Mouse (Mus musculus) liver, embryonic 15.5 days (tissue): ENCODE results near the gene Cacna1g. TPM values are rescaled to one million over a fixed set of nuclear protein-coding genes. Genes with fewer than 3 reads are reported as not detected.

ENCODE experiments used
- ATAC-seq: fragments of 200-750 bp; cut with Nextera tagmentation; 2 replicates; pipeline ENCODE4 v1.8.0; 2017; ENCODE audit warnings: moderate number of reproducible peaks, mild to moderate bottlenecking, moderate library complexity; ENCODE audit not compliant: insufficient read depth
- H3K27ac ChIP-seq: fragments of 300-500 bp; sonication (generic); replicated peaks from 2 replicates; pipeline ENCODE4 v1.5.1; 2015; ENCODE audit warnings: mild to moderate bottlenecking, inconsistent platforms
- H3K27me3 ChIP-seq: fragments of 300-500 bp; sonication (generic); 2 replicates; pipeline ENCODE4 v1.6.1; 2015; ENCODE audit warnings: mild to moderate bottlenecking, inconsistent platforms
- H3K36me3 ChIP-seq: fragments of 300-500 bp; sonication (generic); replicated peaks from 2 replicates; pipeline ENCODE4 v1.6.1; 2015; ENCODE audit warnings: moderate library complexity, mild to moderate bottlenecking, inconsistent platforms
- H3K4me1 ChIP-seq: fragments of 300-500 bp; sonication (generic); replicated peaks from 2 replicates; pipeline ENCODE4 v1.6.1; 2015; ENCODE audit warnings: inconsistent platforms
- H3K4me2 ChIP-seq: fragments of 300-500 bp; sonication (generic); 2 replicates; pipeline ENCODE4 v1.6.1; 2015; ENCODE audit warnings: moderate library complexity, mild to moderate bottlenecking, inconsistent platforms
- H3K4me3 ChIP-seq: fragments of 300-500 bp; sonication (generic); replicated peaks from 2 replicates; pipeline ENCODE4 v1.5.1; 2015; ENCODE audit warnings: mild to moderate bottlenecking, inconsistent platforms
- H3K9ac ChIP-seq: fragments of 300-500 bp; sonication (generic); 2 replicates; pipeline ENCODE4 v1.6.1; 2015; ENCODE audit warnings: moderate library complexity, mild to moderate bottlenecking, inconsistent platforms
- H3K9me3 ChIP-seq: fragments of 300-500 bp; sonication (generic); replicated peaks from 2 replicates; pipeline ENCODE4 v1.6.1; 2016; ENCODE audit warnings: inconsistent platforms
- WGBS: fragments of 180-500 bp; shearing (Covaris S2); methylation state at CpG from one replicate; pipeline ENCODE4 v1.1.7; 2015; ENCODE audit warnings: mixed read lengths; ENCODE audit not compliant: insufficient replicate concordance; 5-methylcytosine and 5-hydroxymethylcytosine counted together
- polyA plus RNA-seq: library from polyadenylated mRNA; unstranded; fragments of >200 nt; fragmentation: Nextera tagmentation; extraction: Ambion mirVana; gene quantifications from 2 replicates; pipeline ENCODE4 v1.2.1, GENCODE M21; 2015

The Cacna1g gene
- polyA plus RNA-seq, 1 experiment from 2014 or later, result 2.3 TPM

DNA sequence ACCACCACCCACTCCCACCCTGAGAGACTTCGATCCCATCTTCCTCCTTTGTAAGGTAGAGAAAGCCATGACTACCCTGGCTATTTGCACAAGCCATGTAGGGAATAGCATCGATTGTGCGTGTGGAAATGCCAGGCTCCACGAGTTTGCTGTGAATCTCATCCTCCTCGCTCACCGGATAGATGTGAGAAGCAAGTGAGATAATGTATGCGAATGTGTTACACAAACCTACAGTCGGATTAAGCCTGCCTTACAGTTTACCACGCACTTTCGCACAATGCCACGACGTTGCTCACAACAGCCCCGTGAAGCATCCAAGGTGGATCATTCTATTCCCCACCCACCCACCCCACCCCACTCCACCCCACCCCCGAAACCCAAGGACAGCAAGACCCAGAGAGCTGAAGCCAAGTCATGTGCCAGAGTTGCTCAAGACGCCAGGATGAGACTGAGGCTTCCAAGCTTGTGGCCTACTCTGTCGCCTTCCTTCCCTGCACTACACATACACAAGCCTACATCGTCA is 7.6 kb downstream of the Cacna1g start:
- Histone ChIP-seq H3K36me3 (no peaks in the 10 kb centered on the region), H3K9me3 (no peaks in the 10 kb centered on the region), H3K4me2 (no peak overlapping the region), H3K27me3 (peaks cover 66% of the 10 kb centered on the region), H3K9ac (no peak overlapping the region), H3K27ac (no peak overlapping the region), H3K4me3 (no peak overlapping the region), H3K4me1 (peaks cover 5% of the 10 kb centered on the region; the same call in 1 of the 2 replicates)
- ATAC-seq, result no peak
- WGBS, result 72% methylated on average over 17 of the region's 17 CpGs

DNA sequence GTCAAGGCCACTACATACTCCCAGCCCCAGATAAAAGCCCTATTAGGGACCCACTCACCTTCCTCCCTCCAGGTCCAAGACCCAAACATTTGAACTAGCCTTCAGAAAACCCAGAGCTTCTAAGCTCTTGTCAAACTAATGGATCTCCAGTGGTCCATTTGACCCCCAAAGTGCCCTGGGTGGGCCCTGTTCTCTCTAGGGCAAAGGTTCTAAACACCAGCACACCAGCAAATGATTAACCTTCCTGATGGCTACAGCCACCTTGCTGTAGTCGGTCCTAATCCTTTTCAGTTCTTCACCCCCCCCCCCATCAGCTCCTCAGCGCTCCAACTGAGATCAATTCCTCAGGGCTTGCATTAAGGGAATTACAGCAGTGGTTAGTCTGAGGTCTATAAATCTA is 9.8 kb downstream of the Cacna1g start:
- Histone ChIP-seq H3K4me2 (no peak overlapping the region), H3K9me3 (no peaks in the 10 kb centered on the region), H3K9ac (no peak overlapping the region), H3K36me3 (no peaks in the 10 kb centered on the region), H3K4me3 (no peak overlapping the region), H3K27ac (no peak overlapping the region), H3K4me1 (peaks cover 5% of the 10 kb centered on the region; the same call in 1 of the 2 replicates), H3K27me3 (peaks cover 65% of the 10 kb centered on the region)
- no peak for ATAC-seq
- WGBS, result 56% methylated on average over 2 of the region's 2 CpGs

DNA sequence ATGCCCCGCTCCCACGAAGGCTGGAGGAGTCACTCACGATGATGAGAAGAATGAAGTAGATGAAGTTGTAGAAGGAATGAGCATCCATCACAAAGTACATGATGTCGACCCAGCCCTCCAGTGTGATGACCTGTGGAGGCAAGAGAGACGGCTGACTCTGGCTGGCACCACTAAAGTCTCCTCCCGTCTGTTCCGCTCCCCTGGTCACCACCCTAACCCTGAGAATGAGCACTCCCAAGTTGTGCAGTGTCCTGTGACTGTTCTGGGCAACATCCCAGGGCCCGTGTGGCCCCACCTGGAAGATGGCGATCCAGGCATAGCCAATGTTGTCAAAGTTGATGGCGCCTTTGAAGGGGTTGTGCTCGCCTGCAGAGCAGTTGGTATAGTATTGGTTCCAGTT is 12.1 kb downstream of the Cacna1g start:
- Histone ChIP-seq H3K4me2 (no peak overlapping the region), H3K27me3 (peaks cover 49% of the 10 kb centered on the region), H3K9me3 (no peaks in the 10 kb centered on the region), H3K4me3 (no peak overlapping the region), H3K4me1 (peaks cover 22% of the 10 kb centered on the region), H3K9ac (no peak overlapping the region), H3K36me3 (no peaks in the 10 kb centered on the region), H3K27ac (no peak overlapping the region)
- 75% methylated on average over 11 of the region's 11 CpGs for WGBS
- ATAC-seq, result no peak

DNA sequence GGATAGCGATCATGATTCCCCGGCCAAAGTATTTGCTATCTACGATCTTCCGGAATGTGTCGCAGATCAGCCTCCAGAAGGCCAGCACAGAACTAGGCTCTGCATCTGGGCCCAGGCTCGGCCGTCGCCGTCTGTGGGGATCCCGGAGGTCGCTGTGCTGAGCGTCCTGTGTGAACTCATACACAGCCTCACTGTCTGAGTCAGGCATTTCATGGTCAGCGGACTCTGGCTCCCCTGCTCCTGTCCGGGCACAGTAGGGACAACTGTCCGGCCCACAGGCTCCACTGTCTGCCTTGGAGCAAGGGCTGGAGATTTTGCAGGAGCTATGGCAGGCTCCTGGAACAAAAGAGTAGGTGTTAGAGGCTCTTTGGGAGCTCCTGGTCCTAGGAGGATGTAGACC is 17.0 kb downstream of the Cacna1g start:
- peaks cover 46% of the 10 kb centered on the region for H3K4me1 ChIP-seq
- H3K9ac ChIP-seq, result no peak overlapping the region
- no peak overlapping the region for H3K4me3 ChIP-seq
- H3K4me2 ChIP-seq, result peak overlapping the region; percentile 68
- H3K27ac ChIP-seq, result peak overlapping the region; percentile 87
- WGBS, result 76% methylated on average over 15 of the region's 15 CpGs
- no peaks in the 10 kb centered on the region for H3K36me3 ChIP-seq
- H3K27me3 ChIP-seq, result peaks cover 41% of the 10 kb centered on the region
- no peak for ATAC-seq
- no peaks in the 10 kb centered on the region for H3K9me3 ChIP-seq

- Histone ChIP-seq H3K27ac (peak overlapping the region; percentile 87), H3K36me3 (no peaks in the 10 kb centered on the region), H3K27me3 (peaks cover 38% of the 10 kb centered on the region), H3K9ac (peak overlapping the region; percentile 56; the same call in 1 of the 2 replicates), H3K4me2 (peak overlapping the region; percentile 68), H3K4me1 (peaks cover 46% of the 10 kb centered on the region), H3K9me3 (no peaks in the 10 kb centered on the region), H3K4me3 (peak overlapping the region; percentile 55)
- 33% methylated on average over 3 of the region's 3 CpGs for WGBS
- ATAC-seq, result peak; percentile 95
These were observed 17.7 kb downstream of the Cacna1g start for GRCm38 (mm10) chr11:94456347-94456746.

DNA sequence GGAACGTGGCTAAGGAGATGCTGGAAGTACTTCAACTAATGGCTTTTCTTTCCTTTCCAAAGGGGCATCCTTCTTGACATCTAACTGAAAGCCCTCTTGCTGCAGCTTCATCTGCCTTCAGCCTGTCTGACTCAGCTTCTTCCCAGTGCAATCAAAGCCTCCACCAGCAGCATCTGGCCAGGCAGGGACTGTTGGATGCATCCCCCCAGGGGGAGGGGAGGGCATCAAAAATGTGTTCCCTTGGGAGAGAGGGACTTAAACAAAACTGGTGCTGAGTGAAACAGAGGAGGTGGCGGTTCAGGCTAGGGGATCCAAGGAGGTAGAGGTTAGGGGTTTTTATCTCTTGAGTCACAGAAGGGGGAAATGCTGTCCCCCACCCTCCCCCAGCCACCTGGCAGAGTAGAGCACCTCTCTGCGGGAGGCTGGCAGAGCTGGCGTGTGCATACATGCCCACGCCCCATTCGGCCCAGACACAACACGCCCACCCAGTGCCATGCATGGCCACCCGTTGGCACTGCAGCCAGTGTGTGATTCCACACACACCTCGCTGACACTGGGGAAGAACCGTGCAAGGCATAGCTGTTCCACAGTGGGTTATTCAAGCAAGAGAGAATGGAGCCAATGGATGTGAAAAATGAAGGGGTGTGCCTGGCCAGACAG is 18.7 kb downstream of the Cacna1g start:
- H3K4me2 ChIP-seq, result peak overlapping the region; percentile 68
- ATAC-seq, result peak; percentile 53
- H3K27ac ChIP-seq, result peak overlapping the region; percentile 87
- peak overlapping the region; percentile 55 for H3K4me3 ChIP-seq
- H3K9me3 ChIP-seq, result no peaks in the 10 kb centered on the region
- peaks cover 46% of the 10 kb centered on the region for H3K4me1 ChIP-seq
- H3K9ac ChIP-seq, result peak overlapping the region; percentile 56; the same call in 1 of the 2 replicates
- 45% methylated on average over 10 of the region's 10 CpGs for WGBS
- H3K36me3 ChIP-seq, result no peaks in the 10 kb centered on the region
- H3K27me3 ChIP-seq, result peaks cover 37% of the 10 kb centered on the region

DNA sequence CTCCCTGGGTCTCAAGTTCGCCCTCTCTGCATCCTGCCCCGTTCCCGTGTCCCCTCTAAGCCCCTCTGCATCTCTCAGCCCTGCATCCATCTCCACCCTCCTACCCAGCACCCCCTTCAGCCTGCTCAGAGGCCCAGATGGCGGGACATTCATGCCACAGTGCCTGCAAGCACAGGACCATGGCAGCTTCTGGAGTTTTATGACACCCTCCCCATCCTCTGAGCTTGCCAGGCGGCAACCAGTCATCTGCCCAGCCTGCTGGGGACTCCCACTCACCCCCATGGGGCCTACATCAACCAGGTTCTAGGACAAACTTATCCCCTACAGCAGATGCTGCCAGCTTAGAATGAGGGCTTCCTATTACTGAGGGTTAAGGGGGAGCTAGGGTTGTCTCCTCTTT is 19.2 kb downstream of the Cacna1g start:
- H3K9me3 ChIP-seq, result no peaks in the 10 kb centered on the region
- H3K4me1 ChIP-seq, result peaks cover 46% of the 10 kb centered on the region
- H3K9ac ChIP-seq, result peak overlapping the region; percentile 56; the same call in 1 of the 2 replicates
- H3K36me3 ChIP-seq, result no peaks in the 10 kb centered on the region
- H3K27ac ChIP-seq, result peak overlapping the region; percentile 87; the same call in 1 of the 2 replicates
- H3K27me3 ChIP-seq, result peaks cover 36% of the 10 kb centered on the region
- H3K4me2 ChIP-seq, result peak overlapping the region; percentile 68
- ATAC-seq, result no peak
- 46% methylated on average over 5 of the region's 5 CpGs for WGBS
- peak overlapping the region; percentile 55 for H3K4me3 ChIP-seq

DNA sequence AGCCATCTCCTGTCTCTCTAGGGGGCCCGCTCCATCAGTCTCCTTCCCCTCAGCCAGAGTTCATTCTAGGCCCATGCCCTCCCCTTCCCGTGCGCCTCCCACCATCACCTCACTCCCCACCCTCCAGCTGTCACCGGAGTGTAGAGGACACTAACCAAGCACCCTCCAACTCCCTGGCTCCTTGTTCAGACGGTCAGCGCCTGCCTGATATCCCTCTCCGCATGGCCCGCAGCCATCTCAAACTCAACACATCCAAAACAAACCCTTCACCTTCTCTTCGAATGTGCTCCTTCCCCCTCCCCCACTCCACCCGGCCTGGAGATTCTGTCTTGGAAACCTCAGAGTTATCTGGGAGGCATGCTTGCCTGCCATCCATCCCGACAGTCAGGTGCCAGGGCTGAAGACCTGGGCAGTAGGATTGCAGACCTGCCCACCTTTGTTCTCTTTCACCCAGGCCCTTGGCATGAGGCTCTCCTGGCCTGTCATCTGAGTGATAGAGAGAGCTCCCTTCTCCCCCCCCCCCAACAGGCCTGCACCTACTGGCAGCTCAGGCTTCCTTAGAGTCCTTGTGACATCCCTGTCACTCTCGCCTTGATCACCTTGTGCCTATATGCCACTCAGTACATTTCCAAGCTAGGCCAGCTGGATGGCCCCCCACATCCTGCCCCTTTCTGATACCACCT is 22.8 kb downstream of the Cacna1g start:
- no peak overlapping the region for H3K27ac ChIP-seq
- H3K4me3 ChIP-seq, result no peak overlapping the region
- no peaks in the 10 kb centered on the region for H3K36me3 ChIP-seq
- H3K4me1 ChIP-seq, result peaks cover 27% of the 10 kb centered on the region
- ATAC-seq, result no peak
- no peak overlapping the region for H3K9ac ChIP-seq
- peaks cover 47% of the 10 kb centered on the region for H3K27me3 ChIP-seq
- no peak overlapping the region for H3K4me2 ChIP-seq
- no peaks in the 10 kb centered on the region for H3K9me3 ChIP-seq
- 59% methylated on average over 12 of the region's 12 CpGs for WGBS

DNA sequence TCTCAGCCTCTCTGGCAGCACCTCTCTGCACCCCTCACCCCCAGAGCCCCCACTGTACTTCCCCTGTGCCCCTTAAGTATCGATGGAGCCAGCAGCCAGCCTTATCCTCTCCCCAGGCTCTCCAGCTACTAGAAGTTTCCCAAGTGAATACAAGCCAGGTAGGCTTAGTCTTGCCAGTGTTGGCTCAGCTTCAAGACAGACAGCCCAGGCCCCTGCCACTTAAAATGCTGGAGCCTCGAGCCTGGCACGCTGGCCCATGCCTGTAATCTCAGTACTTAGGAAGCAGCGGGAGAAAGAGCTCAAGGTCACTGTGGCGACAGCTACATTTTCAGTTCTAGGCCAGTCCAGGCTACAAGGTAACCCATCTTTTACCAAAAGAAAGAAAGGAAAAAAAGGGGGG is 24.1 kb downstream of the Cacna1g start:
- no peak overlapping the region for H3K9ac ChIP-seq
- ATAC-seq, result no peak
- 56% methylated on average over 5 of the region's 5 CpGs for WGBS
- H3K4me1 ChIP-seq, result peaks cover 13% of the 10 kb centered on the region
- H3K4me2 ChIP-seq, result no peak overlapping the region
- H3K4me3 ChIP-seq, result no peak overlapping the region
- H3K27ac ChIP-seq, result no peak overlapping the region
- no peaks in the 10 kb centered on the region for H3K9me3 ChIP-seq
- peaks cover 58% of the 10 kb centered on the region for H3K27me3 ChIP-seq
- H3K36me3 ChIP-seq, result no peaks in the 10 kb centered on the region

DNA sequence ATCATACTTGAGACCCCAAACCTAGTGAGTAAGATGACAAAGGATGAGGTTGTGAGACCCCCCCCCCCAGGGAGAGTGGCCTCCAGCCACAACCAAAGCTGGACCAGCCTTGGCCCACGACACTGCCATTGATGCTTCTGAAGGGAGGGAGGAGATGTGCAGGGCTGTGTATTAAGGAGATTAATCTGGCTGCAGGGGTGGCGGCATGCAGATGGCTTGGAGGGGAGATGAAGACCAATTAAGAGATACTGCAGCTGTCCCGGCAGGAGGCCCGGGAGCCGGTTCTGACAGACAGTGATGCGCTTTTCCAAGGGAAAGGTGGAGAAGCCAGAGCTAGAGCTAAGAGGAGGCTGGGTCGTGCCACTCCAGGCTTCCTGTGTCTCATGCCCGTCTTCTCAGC is 24.8 kb downstream of the Cacna1g start:
- Histone ChIP-seq H3K9me3 (no peaks in the 10 kb centered on the region), H3K4me1 (peaks cover 7% of the 10 kb centered on the region), H3K27me3 (peaks cover 58% of the 10 kb centered on the region), H3K36me3 (no peaks in the 10 kb centered on the region), H3K4me2 (no peak overlapping the region), H3K27ac (no peak overlapping the region), H3K4me3 (no peak overlapping the region), H3K9ac (no peak overlapping the region)
- no peak for ATAC-seq
- WGBS, result 56% methylated on average over 8 of the region's 8 CpGs

DNA sequence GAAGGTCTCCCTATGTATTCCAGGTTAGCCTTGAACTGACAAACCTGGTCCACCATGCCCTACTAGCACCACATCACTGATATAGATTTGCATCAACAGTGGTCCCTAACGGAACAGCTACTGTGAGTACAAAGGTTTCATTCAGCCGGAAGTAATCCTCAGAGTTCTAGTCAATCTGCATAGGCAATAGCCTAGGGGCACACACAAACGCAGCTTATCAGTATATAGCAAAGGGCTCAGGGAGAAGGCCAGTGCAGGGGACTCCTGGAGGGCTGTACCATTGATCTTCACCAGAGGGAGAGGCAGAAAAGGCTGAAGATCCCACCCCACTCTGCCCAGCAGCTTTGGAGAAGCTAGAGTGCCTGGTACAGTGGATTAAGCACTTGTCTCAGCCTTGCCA is 27.0 kb downstream of the Cacna1g start:
- Histone ChIP-seq H3K9me3 (no peaks in the 10 kb centered on the region), H3K4me2 (no peak overlapping the region), H3K27ac (no peak overlapping the region), H3K27me3 (peaks cover 71% of the 10 kb centered on the region), H3K36me3 (no peaks in the 10 kb centered on the region), H3K4me3 (no peak overlapping the region), H3K9ac (no peak overlapping the region), H3K4me1 (peaks cover 4% of the 10 kb centered on the region)
- 10% methylated on average over 3 of the region's 3 CpGs for WGBS
- ATAC-seq, result no peak
